Mouse (Mus musculus) heart, postnatal 14 days (tissue): ENCODE measurements around the gene Uba5. TPM values are rescaled to one million over a fixed set of nuclear protein-coding genes. Genes with fewer than 3 reads are reported as not detected.

Source experiments
- DNase-seq, 2 experiments: peaks; one replicate each; pipeline ENCODE4 v3.0.0; 2021 to 2022
- intact Hi-C: fragments of 180-260 bp; cut with DNase I; formaldehyde crosslinking; loops from one replicate; pipeline ENCODE4 v1.15.1; 2025
- total RNA-seq, 2 experiments: library from RNA; stranded (reverse); gene quantifications; 2 replicates each; pipeline ENCODE4 v1.2.3; 2021

The Uba5 gene
- total RNA-seq, 2 experiments from 2014 or later, result 18.4 to 20.3 TPM

DNA sequence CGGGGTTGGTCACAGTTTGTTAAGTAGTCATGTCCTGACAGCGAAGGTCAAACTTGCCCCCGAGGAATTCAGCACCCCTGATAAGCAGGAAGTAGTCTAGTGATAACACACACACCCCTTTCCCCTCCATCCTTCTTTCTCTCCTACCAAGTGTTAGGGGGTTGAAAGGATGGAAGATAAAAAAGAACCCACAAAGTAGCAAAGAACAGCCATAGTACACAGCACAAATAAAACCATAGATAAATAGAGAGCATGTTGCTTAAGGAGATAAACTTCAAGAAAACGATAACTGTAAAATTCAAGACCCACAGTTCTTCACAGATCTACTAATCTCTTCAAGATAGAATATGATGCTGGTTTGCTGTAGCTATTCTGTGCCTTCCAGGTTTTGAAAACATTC, 7.3 kb upstream of the Uba5 start:
- no peak for DNase-seq
- intact Hi-C loops, result no loop called here

DNA sequence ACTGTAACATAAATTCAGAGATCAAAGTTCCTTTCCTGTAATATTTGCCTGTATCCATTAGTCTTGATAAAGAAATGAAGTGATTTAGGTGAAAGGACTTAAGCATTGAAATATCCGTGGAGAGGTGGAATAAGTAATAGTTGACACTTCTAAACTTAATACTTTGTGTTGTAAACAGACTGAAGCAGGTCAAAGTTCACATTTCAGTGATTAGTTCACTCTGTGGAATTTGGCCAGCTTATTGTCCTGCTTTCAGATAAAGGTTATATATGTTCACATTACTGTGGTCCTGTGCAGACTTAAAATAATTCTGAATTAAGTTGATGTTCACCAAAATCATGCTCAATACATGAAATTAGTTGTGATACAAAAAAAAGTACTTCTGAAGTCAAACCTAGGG, 1.6 kb upstream of the Uba5 start:
- no peak for DNase-seq
- intact Hi-C loops, result loop anchor here (5.0 kb wide), 1 partner anchor 62 kb away; the partner anchor contains the start of gene Nphp3

DNA sequence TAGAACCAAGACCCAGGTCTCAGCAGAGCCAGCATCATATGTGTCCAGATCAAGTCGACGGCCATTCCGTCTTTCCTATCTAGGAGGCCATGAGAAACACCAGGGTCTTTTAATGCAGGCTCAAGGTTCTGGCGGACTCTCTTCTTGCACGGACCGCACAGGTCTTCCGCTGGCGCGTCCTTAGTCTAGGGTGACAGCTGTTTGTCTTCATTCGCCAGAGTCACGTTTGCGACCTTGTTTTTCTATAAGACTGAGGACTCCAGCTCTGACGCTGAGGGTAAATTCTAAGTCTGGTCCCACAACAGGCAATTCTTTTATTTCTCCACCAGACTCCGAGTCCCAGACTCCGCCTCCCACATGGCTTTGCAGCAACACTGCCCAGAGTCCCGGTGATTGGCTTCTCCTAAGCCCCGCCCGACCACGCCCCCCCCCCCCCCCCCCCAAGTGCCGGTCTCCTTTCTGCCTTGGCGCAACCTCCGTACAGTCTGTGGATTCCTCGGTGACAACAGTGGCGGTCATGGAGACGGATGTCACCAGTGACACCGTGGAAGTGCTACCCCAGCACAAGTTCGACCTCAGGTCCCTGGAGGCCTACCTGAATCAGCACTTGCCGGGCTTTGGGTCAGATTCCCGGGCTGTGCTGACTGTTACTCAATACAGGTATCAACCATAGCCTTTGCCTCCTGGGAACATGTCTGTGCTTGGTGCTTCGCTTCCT, 469 bp upstream of the Uba5 start, which contains the start of gene Acad11:
TSS of gene Acad11 (plus strand) at position 134 of the 718 bp plus-strand sequence.
- intact Hi-C loops, result loop anchor here (5.0 kb wide), 1 partner anchor 61 kb away; the partner anchor contains the start of gene Nphp3
- DNase-seq, result peak; percentile 81 to 86

- intact Hi-C loops, result no loop called here
- DNase-seq, result no peak
These were observed 11.9 kb downstream of the Uba5 start for GRCm38 (mm10) chr9:104051028-104051427.

- intact Hi-C loops, result no loop called here
- no peak for DNase-seq
These were observed 19.3 kb downstream of the Uba5 start for GRCm38 (mm10) chr9:104043676-104044075.

- intact Hi-C loops, result no loop called here
- no peak for DNase-seq
These were observed 22.6 kb downstream of the Uba5 start, which contains the start of gene Gm28305 for GRCm38 (mm10) chr9:104040362-104040761. TSS of gene Gm28305 (plus strand) at chr9:104040662.

DNA sequence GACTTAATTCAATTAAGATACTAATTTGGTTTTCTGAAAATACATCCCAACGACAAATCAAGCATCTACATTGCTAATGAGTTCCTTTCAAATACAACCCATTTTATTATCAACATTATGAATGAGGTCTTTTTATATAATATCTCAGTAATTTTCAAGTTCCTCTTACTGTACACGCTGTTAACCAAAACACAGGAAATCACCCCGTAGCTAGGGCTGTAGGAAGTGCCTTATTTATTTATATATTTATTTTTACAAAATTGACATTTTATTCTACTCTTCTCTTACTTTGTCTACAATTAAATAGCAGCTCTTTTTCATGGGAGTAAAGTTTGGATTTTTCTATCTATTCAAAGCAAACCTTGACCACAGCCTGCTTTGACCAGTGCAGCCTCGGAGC, 23.2 kb downstream of the Uba5 start:
- intact Hi-C loops, result no loop called here
- no peak for DNase-seq

DNA sequence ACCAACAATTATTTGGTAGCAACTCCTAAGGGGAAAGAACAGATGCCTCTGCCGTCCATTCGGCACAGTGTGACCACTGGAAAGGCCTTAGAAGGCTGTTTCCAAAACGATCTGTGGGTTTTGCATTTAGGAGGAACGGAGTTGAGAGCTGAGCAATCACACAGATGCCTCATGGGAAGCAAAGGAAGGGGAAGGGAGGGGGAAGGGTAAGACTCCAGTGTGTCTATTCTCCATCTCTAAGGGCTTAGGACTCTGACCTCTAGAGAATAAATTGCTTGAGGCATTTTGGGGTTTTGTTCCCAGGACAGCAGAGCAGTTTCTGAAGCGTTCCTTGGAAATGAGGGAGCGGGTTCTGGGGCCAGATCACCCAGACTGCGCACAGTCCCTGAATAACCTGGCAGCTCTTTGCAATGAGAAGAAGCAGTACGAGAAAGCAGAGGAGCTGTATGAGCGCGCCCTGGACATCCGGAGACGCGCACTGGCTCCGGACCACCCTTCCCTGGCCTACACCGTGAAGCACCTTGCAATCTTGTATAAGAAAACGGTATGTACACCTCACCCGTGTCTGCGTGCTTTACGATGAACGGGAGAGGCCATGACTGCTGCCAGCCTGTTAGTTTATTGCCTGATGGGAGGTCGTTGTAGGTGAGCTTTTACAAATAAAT, 23.8 kb downstream of the Uba5 start:
- no peak for DNase-seq
- intact Hi-C loops, result no loop called here

DNA sequence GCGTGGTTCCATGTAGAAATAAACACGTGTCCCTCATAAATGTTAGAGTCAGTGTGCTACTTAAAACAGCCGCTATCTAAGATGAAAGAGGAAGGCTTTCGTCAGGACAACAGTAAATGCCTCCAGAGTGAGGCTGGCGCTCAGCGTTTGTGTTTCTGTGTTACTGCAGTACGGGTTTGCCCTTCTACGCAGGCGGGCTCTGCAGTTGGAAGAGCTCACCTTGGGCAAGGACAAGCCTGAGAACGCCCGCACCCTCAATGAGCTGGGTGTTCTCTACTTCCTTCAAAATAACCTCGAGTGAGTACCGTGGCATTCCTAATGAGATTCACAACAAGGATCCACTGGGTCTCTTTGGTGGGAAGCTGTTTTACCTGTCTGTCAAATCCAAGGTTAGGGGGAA, 24.7 kb downstream of the Uba5 start:
- intact Hi-C loops, result no loop called here
- no peak for DNase-seq

DNA sequence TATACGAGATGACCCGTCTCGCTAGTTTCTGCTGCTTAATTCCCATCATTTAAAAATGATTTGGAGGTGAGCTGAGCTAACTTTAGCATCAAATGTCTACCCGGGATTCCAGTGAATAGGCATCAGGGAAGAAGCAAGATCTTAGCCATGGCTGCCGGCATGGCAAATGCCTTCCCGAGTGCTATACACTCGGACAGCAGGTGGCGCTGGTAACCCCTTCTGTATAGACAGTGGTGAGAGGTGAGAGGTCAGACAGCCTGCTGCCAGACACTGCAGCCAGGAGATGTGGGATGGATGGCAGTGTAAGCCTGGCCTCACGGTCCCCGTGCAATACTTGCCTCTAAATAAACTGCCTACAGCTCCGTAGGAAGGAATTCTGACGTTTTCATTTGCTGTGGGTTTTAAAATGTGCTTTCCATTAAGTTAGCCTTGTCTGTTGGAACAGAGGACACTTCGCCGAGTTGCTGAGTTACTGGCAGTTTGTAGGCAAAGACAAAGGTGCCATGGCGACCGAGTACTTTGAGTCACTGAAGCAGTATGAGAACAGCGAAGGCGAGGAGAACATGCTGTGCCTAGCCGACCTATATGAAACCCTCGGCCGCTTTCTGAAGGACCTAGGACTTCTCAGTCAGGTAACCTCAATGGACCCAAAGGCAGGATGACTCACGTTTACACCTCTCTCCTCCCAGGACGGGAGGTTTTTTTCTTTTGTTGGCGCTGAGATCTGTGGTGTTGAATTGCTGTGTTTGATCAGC, 27.5 kb downstream of the Uba5 start:
- peak; percentile 70 to 80 for DNase-seq
- intact Hi-C loops, result no loop called here

- DNase-seq, result no peak
- intact Hi-C loops, result no loop called here
These were observed 28.2 kb downstream of the Uba5 start for GRCm38 (mm10) chr9:104034718-104035117.

GRCm38 (mm10) chr9:104034231-104034630, 28.7 kb downstream of the Uba5 start:
- intact Hi-C loops, result no loop called here
- DNase-seq, result no peak

GRCm38 (mm10) chr9:104029861-104030260, 33.1 kb downstream of the Uba5 start:
- DNase-seq, result no peak

GRCm38 (mm10) chr9:104027186-104027585, 35.7 kb downstream of the Uba5 start:
- intact Hi-C loops, result no loop called here

More at GRCm38 (mm10) chr9:104029861-104030260, 33.1 kb downstream of the Uba5 start:
- intact Hi-C loops, result no loop called here

GRCm38 (mm10) chr9:104021026-104021425, 41.9 kb downstream of the Uba5 start:
- intact Hi-C loops, result no loop called here
- DNase-seq, result no peak

More at GRCm38 (mm10) chr9:104027186-104027585, 35.7 kb downstream of the Uba5 start:
- DNase-seq, result no peak

- intact Hi-C loops, result no loop called here
- DNase-seq, result no peak
These were observed 48.4 kb downstream of the Uba5 start for GRCm38 (mm10) chr9:104014526-104014925.

DNA sequence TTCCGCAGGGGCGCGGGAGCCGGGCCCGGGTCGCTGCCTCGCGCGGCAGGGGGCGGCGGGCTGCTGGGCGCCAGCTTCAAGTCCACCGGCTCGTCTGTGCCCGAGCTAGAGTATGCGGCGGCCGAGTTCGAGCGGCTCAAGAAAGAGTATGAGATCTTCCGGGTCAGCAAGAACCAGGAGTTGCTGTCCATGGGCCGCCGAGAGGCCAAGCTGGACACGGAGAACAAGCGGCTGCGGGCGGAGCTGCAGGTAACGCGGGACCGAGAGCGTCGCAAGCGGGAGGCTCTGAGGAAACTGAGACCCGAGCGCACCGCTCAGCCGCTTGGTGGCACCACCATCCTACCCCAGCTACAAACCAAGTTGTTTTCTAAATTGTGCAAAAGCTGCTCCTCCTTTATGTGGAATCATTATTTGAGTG, 60.0 kb downstream of the Uba5 start:
- intact Hi-C loops, result loop anchor here (5.0 to 10.0 kb wide), 2 partner anchors 59 to 638 kb away; partner anchors contain the start of genes Acad11, Cdv3 and Uba5
- DNase-seq, result peak in 1 of 2 experiments; percentile 65

GRCm38 (mm10) chr9:104001921-104002859, 60.7 kb downstream of the Uba5 start, which contains the start of gene Nphp3:
TSS of gene Nphp3 (plus strand) at chr9:104002544.
- intact Hi-C loops, result loop anchor here (5.0 to 10.0 kb wide), 2 partner anchors 60 to 637 kb away; partner anchors contain the start of genes Acad11, Cdv3 and Uba5
- peak; percentile 98 to 99 for DNase-seq

DNA sequence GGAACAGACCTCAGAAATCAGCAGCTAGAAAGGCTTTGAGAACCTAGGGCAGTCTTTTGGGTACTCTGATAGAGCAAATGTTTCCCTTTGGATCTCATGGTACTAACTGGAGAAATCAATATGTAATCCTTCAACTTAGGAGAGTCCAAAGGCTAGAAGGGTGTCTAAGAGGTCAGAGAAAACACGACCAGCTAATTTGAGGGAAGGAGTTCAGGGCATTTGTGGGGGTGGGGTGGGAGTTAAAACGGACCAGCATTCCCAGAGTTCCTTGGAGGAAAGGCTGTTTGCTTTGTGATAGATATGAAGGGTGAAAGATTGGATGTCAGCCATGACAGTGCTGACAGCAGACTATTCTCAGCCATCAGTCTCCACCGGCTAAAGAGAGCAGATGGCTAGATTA, 62.3 kb downstream of the Uba5 start:
- intact Hi-C loops, result loop anchor here (5.0 to 10.0 kb wide), 2 partner anchors 62 to 636 kb away; partner anchors contain the start of genes Acad11, Cdv3 and Uba5
- DNase-seq, result no peak
